Mouse (Mus musculus): ENCODE measurements around the gene Ndufb5. TPM values are rescaled to one million over a fixed set of nuclear protein-coding genes. Genes with fewer than 3 reads are reported as not detected.

Gene Ndufb5
- total RNA-seq, 2 experiments from 2014 or later, result 192 to 210 TPM

DNA sequence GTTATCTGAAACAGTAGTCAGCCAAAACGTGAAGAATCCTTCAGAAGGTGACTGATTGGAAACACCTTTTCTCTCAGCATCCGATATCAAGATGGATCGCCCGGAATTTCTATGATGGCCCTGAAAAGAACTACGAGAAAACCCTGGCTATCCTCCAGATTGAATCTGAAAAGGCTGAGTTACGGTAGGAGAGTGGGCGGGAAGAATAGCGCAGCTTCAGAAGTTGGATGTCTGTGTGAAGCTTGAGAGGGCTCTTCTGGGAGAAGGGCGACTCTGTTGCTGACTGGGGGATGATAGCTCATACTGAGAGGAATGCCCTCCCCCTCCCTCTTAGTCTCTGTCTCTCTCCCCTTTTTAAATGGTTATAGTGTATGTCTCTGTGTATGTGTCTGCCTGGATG, 11.6 kb downstream of the Ndufb5 start:
- no peak for TF ChIP-seq CTCF (conservative IDR thresholded peaks at IDR 0.05)
- no peak for DNase-seq (ENCODE audit: low spot score in 2 of 2)
- H3K4me3 ChIP-seq, result no peak overlapping the region
- no peak overlapping the region for H3K27ac ChIP-seq

DNA sequence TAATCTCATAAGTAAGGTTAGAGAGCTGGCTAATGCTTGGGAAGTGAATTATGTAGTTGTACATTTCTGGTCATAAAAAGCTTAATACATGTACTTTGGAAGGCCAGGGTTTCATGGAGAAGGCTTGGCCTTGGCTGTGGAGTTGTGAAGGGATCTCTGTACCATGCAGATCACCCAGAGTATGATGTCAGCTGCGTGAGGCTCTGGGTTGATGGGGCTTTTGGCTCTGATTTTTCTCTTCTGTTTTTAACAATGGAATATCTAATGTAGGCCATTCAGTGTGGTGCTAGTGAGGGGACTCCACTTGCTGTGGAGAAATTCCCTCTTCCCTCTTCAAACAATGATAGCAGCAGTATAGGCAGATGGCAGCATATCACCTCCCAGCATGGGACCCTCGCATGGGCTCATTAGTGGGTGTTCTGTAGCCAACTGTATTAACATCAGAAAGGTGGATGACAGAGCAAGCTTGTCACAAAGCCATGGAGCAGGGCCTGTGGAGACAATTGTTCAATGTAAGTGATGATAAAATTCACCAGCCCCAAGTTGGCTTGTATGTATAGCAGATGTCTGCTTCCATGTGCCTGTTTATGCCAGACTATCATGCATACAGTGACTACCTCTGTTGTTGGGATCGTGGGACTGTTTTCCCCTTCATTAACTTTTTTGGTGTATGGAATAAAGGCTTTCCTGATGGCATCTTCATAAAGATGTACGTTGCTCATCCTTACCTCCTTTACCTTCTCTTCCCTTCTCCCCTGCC, 13.2 kb downstream of the Ndufb5 start:
- H3K4me3 ChIP-seq, result no peak overlapping the region
- H3K27ac ChIP-seq, result no peak overlapping the region
- TF ChIP-seq CTCF (conservative IDR thresholded peaks at IDR 0.05), result no peak
- DNase-seq (ENCODE audit: low spot score in 2 of 2), result no peak

DNA sequence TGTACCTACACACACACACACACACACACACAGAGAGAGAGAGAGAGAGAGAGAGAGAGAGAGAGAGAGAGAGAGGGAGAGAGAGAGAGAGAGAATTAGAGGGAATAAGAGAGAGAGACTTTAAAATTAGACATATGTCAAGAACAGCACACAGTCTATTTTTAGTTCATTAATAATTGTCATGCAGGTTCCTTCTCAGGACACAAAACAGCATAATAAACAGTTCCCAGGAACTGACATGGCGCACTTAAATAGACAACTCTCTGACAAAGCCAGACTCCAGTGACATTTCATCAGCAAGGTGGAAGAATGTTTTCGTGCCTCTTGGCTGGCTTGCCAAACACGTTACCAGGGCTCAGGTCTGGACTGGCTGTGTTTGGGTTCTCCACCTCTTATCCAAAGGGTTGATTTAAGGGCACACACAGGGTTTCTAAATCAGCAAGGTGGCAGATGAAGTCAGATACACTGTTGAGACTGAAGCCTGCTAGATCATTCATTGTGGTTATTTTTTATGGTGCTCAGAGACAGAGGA, 17.7 kb downstream of the Ndufb5 start:
- Histone ChIP-seq H3K27ac (no peak overlapping the region), H3K4me3 (no peak overlapping the region)
- no peak for TF ChIP-seq CTCF (conservative IDR thresholded peaks at IDR 0.05)
- DNase-seq (ENCODE audit: low spot score in 2 of 2), result no peak

DNA sequence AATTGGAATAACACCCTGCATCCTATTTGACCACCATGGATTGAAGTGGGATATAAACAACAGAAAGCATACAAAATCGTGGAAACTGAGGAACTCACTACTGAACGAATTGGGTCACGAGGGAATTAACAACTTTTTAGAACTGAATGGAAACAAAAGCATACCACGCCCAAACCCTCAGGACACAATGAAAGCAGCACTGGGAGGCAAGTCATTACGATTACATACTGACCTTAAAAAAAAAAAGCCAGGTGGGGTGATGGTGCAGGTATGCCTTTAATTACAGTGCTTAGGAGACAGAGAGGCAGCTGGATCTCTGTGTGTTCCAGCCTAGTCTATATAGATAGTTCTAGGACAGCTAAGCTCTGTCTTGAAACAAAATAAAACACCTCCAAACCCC, 22.4 kb downstream of the Ndufb5 start:
- DNase-seq (ENCODE audit: low spot score in 2 of 2), result no peak
- no peak for TF ChIP-seq CTCF (conservative IDR thresholded peaks at IDR 0.05)
- H3K27ac ChIP-seq, result no peak overlapping the region
- no peak overlapping the region for H3K4me3 ChIP-seq

DNA sequence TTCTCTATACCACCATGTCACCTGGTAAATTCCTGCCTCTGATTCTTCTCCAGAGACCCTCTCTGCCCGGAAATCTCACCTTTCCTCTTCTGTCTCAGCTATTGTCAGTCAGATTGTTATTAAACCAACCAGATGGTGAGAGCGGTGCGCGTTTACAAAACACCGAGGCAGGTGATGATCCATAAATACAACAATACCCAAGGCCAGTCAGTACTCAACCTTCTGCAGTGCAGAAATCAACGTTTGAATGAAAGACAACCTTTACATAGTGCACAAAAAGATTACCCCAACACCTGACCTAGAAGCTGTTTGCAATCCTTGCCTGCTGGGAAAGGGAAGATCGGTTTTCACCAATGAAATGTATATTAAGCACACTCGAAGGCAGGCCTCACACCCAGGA, 26.2 kb downstream of the Ndufb5 start:
- no peak for TF ChIP-seq CTCF (conservative IDR thresholded peaks at IDR 0.05)
- H3K27ac ChIP-seq, result no peak overlapping the region
- no peak overlapping the region for H3K4me3 ChIP-seq
- DNase-seq (ENCODE audit: low spot score in 2 of 2), result no peak

DNA sequence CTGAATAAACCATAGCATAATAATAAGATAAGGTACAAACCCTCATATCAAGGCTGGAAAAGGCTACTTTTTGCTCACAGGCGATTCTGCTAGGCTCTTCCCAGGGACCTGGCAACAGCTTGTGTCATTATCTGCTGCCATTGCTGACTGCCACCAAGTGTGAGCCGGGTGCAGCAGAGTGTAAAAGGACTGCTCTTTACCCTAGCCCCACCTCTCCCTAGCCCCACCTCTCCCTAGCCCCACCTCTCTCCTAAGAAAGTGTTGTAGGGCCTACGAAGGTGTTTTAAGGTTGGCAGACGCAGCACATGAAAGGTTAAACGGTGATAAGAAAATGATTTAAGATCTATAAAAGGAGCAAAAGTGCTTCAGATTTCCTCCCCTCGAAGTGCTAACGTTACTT, 27.1 kb downstream of the Ndufb5 start:
- H3K27ac ChIP-seq, result no peak overlapping the region
- no peak overlapping the region for H3K4me3 ChIP-seq
- no peak for DNase-seq (ENCODE audit: low spot score in 2 of 2)
- no peak for TF ChIP-seq CTCF (conservative IDR thresholded peaks at IDR 0.05)

DNA sequence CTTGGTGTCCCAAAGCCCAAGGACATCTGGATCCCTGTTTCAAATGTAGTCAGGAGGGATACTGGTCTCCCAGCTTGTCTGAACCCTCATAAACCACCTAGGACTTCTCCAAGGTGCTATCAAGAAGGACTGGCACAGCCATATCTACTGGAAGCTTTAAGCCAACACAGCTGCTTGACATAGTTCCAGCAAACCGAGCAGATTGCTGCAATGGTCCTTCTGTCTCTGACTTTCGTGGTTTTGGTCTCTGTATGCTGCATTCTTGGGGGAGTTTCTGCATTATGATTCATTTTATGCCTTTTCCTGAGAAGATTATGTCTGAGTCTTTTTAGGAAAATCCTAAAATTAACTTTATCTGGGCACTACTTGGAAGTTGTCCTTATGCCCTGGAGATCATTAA, 34.0 kb downstream of the Ndufb5 start:
- H3K4me3 ChIP-seq, result no peak overlapping the region
- no peak for TF ChIP-seq CTCF (conservative IDR thresholded peaks at IDR 0.05)
- DNase-seq (ENCODE audit: low spot score in 2 of 2), result no peak
- no peak overlapping the region for H3K27ac ChIP-seq

Other genes starting within 250 kb of the Ndufb5 start
- 1 to 10 TPM in 1 of 2 experiments, not detected in 1; 1.0 TPM for gene Kcnmb3, start 244.8 kb upstream of the Ndufb5 start, total RNA-seq (2021)
- gene Zfp639, start 226.7 kb upstream of the Ndufb5 start, total RNA-seq (2021), result 10 to 100 TPM; 31.7 to 36.1 TPM
- gene Mfn1, start 207.5 kb upstream of the Ndufb5 start, total RNA-seq (2021), result 100 to 1,000 TPM in 1 of 2 experiments, 10 to 100 TPM in 1; 95.2 to 103 TPM
- 10 to 100 TPM; 12.4 to 18.6 TPM for gene Gnb4, start 120.4 kb upstream of the Ndufb5 start, total RNA-seq (2021)
- 10 to 100 TPM; 19.2 to 20.4 TPM for gene Actl6a, start 30.7 kb upstream of the Ndufb5 start, total RNA-seq (2021)
- gene Mrpl47, start 615 bp downstream of the Ndufb5 start, total RNA-seq (2021), result 10 to 100 TPM; 19.7 to 20.1 TPM
- 10 to 100 TPM; 19.5 to 20.9 TPM for gene Usp13, start 80.6 kb downstream of the Ndufb5 start, total RNA-seq (2021)

All from layer of hippocampus, adult 2 months (tissue).